Mouse (Mus musculus) mesoderm, embryonic 11.5 days (tissue): ENCODE results near the gene Stmn3.

Experiments
- DNase-seq: peaks from one replicate; pipeline ENCODE4 v3.0.0-alpha.2; 2012; ENCODE audit warnings: low read depth, low spot score

Gene Stmn3

DNA sequence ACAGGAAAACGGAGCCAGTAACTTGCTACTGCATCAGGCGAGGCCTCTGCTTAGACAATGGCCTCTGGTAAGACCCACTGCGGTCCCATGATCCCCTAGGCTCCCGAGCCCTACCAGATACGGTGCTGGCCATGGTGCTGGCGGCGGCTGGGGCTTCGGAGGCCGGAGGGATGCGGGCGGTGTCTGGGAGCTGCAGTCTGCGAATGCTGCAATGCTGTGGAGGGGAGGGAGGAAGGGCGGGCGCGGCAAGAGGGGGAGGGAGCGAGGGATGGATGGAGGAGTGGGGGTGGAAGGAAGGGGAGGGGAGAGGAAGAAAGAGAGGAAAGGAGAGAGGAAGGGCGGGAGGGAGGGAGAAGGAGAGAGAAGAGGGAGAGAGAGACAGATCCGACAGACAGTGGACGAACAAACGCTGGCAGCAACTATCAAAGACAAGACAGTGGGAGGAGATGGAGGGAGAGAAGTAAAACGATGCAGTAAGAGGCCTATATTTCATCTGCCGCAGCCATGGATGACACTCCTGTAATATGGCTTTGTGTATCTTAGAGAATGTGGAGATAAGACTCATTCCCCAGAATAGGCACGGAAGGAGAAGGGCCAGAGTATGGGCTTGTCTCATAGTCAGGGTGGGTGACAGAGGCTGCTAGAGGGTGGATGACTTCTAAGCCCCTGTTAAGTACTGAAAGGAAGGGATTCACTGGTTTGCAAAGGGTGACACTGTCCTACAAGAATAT lies at the start of gene Stmn3:
TSS of gene Stmn3 (minus strand) at position 421 of the 731 bp plus-strand sequence.
- DNase-seq: peak; percentile 78

- DNase-seq: no peak
Observed at GRCm38 (mm10) chr2:181363946-181364345, 49.6 kb upstream of the Stmn3 start.

DNA sequence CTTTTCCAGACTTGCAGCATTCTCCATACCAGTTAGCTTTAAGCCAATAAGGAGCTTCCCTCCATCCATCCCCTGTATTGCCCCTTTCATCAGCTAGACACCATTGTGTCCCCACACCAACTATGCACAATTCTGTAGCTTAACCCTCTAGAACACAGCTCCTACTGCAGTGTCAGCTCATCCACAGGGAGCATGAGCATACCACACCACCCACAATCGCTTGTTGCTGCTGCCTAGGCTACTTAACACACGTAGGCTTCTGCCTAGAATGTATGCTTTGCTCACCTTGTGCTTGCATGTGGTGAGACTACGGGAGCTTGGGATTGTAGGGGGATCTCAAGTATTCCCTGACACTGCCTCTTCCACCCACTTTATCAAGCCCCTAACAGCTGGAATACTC lies 42.5 kb upstream of the Stmn3 start:
- no peak for DNase-seq

DNA sequence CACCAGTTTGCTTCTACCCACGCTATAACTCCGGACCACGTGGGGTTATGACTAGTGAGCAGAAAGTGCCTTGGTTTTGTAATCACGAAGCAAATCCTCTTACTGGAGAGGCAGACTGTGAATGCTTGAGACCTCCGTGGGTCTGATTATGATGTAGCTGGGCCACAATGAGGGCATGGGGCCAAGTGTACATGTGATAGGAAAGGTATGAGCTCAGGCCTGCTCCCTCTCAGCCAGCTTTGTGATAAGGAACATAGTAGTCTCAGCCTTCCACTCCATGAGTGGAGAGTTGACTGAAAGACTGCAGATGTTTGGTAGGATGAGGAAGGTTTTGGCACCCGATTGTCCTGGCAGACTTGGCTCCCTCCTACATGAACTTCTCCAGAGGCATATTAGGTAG lies 28.5 kb upstream of the Stmn3 start:
- DNase-seq: no peak

DNA sequence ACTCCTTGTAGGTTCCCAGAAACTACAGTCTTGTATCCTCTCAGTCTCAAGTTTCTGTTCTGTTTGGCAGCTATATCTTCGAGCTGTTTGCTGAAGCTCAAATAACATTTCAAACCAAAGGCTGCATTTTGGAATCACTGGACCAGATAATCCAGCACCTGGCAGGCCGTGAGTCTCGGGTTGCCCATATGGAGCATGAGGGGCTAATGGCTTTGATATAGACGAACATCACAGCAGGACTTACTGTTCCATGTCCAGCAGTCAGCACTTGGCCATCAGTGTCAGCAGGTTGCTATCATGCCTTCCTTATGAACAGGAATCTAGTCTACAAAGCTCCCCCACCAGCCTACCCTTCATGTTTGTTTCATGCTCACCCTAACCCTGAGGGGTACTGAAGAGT lies 26.1 kb upstream of the Stmn3 start:
- no peak for DNase-seq

- DNase-seq: peak; percentile 65
Observed at GRCm38 (mm10) chr2:181334023-181334422, 19.7 kb upstream of the Stmn3 start.

DNA sequence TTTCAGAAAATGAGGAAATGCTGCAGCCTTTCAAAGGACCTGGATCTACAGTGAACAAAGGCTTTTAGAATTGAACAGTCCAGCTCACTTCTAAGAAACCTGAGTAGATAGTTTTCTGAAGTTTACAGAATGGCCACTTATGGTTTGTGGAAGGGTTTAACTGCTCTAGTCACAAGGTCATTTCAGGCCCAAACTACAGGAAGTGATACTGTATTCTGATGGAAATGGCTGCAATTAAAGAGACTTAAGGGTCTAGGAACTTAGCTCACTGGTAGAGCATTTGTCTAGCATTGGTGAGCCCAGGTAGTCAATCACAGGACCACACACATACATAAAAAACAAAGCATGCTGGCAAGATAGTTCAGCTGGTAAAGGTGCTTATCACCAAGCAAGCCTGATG lies 18.2 kb upstream of the Stmn3 start:
- DNase-seq: no peak

- no peak for DNase-seq
Observed at GRCm38 (mm10) chr2:181326098-181326497, 11.8 kb upstream of the Stmn3 start.

- no peak for DNase-seq
Observed at GRCm38 (mm10) chr2:181322136-181322535, 7.8 kb upstream of the Stmn3 start.

GRCm38 (mm10) chr2:181320103-181320499 lies 5.8 kb upstream of the Stmn3 start:
- DNase-seq: no peak

- DNase-seq: peak; percentile 92
Observed at GRCm38 (mm10) chr2:181319248-181320102, 5.2 kb upstream of the Stmn3 start, which contains the start of gene Rtel1. Rtel1 (plus strand) TSS chr2:181319739.

- DNase-seq: no peak
Observed at GRCm38 (mm10) chr2:181313344-181314079, 788 bp downstream of the Stmn3 start.

DNA sequence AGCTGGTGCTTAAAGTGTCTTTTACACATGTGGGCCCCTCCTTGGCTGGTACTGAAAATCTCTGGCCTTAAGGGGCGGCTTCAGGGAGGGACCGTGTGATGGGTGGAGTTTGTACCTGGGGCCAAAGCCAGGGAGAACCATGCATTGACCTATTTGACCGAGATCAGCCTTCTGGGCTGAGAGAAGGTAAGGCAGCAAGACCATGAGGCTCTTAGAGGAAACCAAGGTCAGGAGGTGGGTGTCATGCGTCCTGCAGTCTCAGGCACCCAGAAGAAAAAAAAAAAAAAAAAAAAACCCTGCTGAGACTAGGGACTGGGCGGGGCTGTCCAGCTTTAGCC lies 1.3 kb downstream of the Stmn3 start:
- DNase-seq: no peak

- no peak for DNase-seq
Observed at GRCm38 (mm10) chr2:181312435-181312834, 1.9 kb downstream of the Stmn3 start.

GRCm38 (mm10) chr2:181307144-181307804 lies 7.0 kb downstream of the Stmn3 start:
- DNase-seq: peak; percentile 65

GRCm38 (mm10) chr2:181304944-181305343 lies 9.4 kb downstream of the Stmn3 start:
- DNase-seq: no peak

GRCm38 (mm10) chr2:181302041-181302440 lies 12.3 kb downstream of the Stmn3 start:
- DNase-seq: peak; percentile 71

DNA sequence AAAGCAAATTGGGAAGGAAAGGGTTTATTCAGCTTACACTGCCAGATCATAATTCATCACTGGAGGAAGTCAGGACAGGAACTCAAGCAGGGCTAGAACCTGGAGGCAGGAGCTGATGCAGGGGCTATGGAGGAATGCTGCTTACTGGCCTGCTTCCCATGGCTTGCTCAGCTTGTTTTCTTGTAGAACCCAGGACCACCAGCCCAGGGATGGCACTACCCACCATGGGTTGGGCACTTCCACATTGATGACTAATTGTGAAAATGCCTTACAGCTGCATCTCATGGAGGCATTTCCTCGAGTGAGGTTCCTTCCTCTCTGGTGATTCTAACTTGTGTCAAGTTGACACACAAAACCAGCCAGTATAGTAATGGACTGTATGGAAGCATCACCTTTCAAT lies 23.4 kb downstream of the Stmn3 start:
- DNase-seq: no peak

DNA sequence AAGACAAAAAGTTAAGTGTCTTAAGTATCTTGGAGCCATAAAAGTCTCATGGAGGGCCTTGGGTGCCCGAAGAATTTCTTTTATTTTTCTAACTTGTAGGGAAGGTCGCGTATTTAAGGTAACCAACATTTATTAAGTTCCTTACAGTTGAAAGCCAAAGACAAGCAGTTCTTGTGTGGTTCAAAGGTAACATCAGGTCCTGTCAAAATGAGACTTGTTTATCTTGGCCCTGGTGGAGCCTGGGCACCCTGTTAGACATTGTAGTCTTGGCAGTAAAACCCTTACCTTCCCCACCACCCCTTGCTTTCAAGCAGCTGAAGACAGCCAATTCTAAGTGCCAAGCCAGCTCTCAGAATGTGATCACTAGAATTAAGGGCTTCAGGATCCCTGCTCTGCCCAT lies 25.6 kb downstream of the Stmn3 start:
- no peak for DNase-seq

DNA sequence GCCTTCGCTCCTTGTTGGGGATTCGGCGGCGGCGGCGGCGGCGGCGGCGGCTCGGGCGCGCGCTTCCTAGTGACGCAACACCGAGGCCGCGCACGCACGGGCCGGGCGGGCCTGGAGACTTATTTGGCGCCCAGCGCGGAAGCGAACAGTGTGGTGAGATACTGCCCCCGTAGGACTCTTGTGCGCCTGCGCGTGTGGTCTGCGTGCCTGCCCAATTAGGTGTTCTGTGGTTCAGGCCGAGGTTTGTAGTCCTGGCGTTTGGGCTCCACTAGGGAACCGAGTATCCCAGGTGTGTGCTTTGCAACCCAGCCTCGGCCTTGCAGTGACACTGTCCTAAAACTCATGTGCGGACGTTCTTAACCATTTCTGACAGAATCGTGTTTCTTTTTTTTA lies 26.3 kb downstream of the Stmn3 start, which contains the start of gene Gmeb2:
TSS of gene Gmeb2 (minus strand) at position 78 of the 393 bp plus-strand sequence.
- DNase-seq: peak; percentile 97

- peak; percentile 80 for DNase-seq
Observed at GRCm38 (mm10) chr2:181287338-181287957, 26.9 kb downstream of the Stmn3 start.
